Mouse (Mus musculus): Measurements from ENCODE around the gene Pde2a.

Gene Pde2a

DNA sequence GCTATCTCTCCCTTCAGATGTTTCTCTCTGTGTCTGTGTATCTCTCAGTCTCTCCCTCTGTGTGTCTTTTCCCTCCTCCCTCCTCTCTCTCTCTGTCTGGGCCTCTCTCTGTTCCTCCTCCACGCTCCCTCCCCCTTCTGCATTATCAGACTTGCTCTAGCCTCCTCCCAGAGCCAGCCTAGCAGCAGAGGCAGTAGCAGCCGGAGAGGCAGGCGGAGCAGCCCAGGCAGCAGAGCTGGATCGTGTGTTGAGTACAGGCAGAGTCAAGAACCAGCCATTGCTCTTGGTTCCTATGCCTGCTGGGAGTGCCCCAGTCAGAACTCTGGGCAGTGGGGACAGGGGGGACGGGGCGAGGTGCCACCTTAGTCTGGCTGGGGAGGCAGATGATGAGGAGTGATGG, at the start of gene Pde2a:
Gene Pde2a, plus strand, starts transcription at position 163 of the 400 bp plus-strand sequence.
- DNase-seq (ENCODE audit: extremely low spot score), result no peak

DNA sequence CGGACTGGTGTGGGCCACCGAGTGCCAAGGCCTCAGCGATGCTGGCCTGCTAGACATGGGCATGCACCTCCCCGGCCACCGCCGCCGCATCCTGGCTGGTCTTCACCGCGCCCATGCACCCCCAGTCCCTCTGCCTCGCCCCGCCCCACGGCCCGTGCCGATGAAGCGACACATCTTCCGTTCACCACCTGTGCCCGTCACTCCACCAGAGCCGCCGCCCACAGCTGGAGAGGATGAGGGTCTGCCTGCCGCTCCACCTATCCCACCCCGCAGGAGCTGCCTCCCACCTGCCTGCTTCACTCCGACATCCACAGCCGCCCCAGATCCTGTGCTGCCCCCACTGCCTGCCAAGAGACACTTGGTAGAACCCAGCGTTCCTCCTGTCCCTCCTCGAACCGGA, 48.4 kb upstream of the Pde2a start:
- no peak for DNase-seq (ENCODE audit: extremely low spot score)

DNA sequence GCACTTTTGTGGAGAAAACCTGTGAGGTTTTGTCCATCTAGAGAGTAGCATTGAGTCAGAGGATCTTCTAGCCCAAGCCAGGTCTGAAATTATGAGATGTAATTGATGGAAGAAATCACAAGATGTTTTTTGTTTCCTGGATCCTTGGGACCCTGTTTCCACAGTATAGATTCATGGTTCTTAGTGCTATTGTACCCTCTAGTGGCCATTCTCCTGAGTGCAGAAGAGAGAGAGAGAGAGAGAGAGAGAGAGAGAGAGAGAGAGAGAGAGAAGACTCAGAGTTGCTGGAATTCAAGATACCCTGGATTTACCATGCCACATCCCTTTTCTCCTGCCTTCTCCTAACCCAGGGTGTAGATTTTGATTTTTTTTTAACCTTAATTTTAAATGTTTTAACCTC, 47.3 kb upstream of the Pde2a start:
- DNase-seq (ENCODE audit: extremely low spot score), result peak; percentile 57

DNA sequence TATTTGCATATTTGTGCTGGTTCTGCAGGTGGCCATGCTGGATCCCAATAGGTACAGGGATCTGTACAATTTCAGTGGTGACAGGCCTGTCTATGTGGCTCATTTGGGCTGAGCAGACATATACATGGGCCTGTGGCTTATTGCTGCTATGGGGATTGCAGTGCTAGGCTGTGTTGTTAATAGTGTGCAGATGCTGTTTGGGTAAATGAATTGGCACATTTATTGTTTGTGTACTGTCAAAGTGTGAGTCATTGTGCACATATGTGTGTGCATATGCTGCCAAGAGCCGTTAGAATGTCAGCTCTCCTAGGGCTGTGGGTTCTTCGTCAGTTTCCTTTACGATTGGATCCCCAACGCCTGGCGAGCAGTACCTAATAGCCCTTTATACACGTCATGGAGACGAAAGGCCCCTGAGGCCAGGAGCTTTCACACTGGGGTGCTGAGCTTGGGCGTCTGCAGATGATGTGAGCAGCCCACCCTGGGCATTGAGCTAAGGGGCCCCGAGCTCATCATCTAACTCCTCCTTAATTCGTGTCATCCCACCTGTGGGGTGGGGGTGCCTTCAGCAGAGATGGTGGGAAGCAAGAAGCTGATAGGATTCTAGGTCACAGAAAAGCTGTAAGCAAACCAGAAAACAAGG, 44.7 kb upstream of the Pde2a start:
- no peak for DNase-seq (ENCODE audit: extremely low spot score)

DNA sequence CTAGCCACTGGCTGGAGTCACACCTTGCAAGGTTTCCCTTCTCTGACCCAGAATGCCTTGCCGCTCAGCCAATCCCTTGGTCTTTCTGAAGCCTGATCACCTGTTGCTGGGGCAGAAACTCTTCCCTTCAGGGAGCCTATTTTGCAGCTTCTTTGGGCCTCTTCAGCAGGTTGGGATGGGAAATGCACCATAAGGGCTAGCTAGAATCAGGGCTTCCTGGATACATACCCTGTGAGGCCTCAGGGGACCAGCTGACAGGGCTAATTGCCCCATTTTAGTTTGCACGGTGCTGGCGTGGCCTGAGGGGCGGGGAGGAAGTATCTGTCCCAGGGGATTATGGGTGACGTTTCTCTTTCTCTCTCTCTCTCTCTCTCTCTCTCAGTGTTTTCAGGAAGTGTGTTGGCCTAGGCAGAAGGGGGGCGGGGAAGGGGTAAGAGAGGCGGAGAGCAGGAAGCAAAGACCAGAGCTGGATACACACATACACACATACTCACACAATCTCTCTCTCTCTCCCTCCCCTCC, 43.7 kb upstream of the Pde2a start:
- DNase-seq (ENCODE audit: extremely low spot score), result peak; percentile 40

DNA sequence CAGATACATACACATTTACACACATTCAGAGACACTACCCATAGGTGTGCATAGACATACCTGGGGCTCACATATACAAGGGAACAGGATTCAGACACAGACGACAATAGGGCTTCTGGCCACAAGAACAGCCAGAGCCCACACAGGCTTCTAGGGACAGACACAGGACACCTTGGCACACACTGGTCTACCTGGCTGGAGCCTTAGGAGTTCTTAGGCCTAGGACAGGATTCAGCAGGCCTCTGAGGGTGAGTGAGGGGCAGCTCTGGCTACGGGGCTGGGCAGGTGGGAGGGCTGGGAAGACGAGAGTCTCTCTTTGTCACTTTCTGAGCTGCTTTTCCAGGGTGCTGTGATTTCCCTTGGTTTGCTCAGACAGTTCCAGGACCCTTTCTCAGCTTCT, 43.2 kb upstream of the Pde2a start:
- DNase-seq (ENCODE audit: extremely low spot score), result no peak

DNA sequence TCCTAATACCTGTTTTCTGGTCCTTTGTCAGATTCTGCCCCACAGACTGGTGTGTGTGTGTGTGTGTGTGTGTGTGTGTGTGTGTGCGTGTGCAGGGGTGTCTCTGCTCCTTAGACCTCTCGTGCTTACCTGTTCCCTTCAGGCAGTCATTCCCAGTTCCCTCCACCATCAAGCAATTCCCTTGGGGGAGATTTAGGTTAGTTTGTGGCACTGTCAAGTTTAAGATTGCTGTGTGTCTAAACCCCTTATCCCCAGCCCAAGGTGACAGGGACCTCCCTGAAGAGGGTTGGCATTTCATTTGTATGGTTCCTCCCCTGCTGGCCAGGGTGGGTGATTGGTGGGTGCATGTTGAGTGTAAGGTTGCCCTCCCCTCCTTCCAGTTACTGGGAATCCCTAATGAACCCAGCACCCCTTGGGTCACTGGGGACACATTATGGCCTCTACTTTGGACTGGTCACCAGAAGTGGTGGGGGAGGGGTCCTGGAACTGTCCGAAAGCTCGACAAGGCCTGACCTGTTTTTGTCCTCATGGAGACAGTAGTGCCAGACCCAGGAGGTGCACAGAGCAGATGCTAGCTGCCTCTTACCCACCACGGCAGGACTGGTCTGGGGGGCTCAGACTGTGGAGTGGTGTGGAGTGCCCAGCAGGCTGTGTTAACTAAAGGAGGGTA, 42.6 kb upstream of the Pde2a start:
- DNase-seq (ENCODE audit: extremely low spot score), result no peak

DNA sequence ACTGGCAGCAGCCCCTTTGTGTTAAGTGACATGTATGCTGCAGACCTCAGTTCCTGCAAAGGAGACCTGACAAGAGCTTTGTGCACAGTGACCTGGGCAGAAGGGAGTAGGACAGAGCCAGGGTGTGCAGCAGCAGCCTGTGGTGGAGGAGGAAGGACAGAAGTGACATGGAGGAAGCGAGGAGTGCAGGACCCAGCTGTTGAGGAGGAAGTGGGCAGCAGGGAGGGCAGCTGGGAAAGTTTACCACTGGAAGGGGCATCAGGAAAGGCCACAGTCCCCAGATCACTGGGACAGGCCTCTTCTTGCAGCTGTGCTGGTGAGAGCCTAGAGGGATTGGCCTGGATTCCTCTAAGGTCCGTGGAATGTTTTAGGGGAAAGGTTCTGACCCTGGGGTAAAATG, 41.8 kb upstream of the Pde2a start:
- no peak for DNase-seq (ENCODE audit: extremely low spot score)

DNA sequence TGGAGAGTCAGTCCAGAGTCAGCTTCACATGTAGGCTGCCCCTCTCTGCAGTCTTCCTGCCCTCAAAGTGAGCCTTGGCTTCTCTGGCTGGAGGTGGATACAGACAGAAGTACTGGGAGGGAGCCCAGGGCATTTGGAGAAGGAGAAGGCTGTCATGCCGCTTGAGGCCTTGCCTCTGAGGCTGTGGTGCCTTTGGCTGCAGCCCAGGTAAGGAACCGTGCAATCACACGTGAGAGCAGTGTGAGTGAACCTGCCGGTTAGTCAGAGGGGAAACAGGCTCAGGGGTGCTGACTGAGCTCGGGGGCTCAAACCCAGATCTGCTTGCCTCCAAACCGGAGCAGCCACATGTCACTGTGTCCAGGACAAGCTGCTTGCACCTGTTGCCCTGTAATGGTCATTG, 40.0 kb upstream of the Pde2a start:
- DNase-seq (ENCODE audit: extremely low spot score), result no peak

DNA sequence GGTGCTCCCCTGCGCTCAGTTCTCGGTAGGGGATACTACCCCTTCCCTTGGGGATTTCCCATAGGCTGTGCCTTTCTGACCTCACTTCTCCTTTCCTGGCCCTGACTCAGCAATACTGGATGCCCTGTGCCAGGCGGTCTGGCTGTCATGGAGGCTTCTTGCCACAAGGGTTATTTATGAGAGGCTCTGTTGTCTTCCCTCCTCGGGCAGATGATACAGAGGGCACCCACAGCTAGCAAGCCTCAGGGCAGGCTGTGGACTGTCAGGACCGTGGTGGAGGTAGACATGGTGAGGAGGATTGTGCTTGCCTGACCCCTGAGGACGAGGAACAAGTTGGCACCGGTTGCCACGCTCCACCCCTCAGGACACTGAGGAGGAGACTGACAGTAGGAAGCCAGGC, 39.1 kb upstream of the Pde2a start:
- DNase-seq (ENCODE audit: extremely low spot score), result no peak

DNA sequence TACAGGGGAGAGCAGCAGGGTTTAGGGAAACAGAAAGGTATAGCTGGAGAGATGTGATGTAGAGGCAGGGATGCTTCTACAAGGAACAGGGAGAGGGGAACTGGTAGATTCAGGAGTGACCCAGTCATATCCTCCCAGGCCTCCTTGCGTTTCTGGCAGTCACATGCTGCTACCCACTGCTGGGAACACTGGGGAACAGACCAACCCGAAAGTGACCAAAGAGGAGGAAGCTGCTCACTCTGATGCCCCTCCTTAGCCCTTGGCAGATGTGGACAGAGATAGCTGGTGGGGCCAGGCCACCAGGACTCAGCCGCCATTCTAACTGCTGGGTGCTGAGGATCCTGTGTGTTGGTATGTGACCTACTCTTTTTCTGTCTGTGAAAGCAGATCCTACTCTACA, 37.7 kb upstream of the Pde2a start:
- DNase-seq (ENCODE audit: extremely low spot score), result no peak

DNA sequence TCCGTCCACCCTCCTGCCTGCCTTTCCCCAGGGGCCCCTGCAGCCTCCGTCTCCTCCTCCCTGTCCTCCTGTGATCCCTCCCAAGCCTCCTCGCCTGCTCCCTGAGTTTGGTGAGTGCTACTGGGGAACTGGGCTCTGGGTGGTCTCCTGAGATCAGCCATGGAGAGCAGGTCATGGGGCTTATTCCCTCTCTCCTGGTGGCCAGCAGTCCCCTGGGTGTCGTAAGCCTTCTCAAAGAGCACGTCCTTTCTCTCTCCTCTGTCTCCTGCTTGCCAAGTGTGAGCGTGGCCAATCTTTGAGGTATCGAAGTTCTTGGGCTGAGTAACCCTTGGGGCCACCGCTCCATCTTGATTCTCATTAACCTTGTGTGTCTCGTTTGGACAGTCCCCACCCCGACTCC, 36.6 kb upstream of the Pde2a start:
- no peak for DNase-seq (ENCODE audit: extremely low spot score)

DNA sequence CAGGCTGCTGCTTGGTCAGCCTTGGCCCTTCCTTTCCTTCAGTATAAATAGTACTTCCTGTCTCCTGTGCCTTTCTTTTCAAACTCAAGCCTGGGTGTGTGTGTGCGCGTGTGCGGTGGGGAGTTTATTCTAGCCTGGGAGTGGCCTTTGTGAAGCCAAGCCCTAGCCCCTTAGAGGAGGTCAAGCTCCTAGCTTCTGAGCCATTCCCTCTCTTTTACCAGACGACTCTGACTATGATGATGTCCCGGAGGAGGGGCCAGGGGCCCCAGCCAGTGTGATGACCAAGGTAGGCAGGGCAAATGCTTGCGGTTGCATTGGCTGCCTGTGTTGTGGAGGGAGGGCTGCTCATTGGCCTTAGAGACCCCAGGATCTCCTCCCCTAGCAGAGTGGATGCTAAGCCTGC, 36.2 kb upstream of the Pde2a start:
- no peak for DNase-seq (ENCODE audit: extremely low spot score)

DNA sequence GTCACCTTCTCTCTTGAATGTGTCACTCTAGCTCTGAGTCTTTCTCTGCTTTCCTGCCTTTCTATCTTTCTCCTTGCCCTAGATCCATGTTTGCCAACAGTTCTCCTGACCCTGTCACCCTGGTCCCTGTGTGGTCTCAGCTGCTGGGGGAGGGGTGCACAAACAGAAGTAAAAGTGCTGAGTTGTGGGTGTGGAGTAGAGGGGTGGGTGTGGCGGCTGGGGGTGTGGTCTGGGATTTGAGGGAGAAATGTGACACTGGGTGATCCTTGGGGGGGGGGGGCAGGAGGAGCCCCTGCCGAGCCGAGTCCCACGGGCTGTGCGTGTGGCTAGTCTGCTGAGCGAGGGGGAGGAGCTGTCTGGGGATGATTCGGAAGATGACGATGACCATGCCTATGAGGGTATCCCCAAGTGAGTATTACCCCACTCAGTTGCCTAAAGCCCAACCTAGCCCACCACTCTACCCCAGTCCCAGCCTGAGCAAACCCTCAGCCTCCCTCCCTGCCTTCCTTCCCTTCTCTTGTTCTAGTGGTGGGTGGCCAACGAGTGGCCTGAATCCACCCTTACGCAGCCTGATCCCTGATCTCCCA, 35.5 kb upstream of the Pde2a start:
- no peak for DNase-seq (ENCODE audit: extremely low spot score)

DNA sequence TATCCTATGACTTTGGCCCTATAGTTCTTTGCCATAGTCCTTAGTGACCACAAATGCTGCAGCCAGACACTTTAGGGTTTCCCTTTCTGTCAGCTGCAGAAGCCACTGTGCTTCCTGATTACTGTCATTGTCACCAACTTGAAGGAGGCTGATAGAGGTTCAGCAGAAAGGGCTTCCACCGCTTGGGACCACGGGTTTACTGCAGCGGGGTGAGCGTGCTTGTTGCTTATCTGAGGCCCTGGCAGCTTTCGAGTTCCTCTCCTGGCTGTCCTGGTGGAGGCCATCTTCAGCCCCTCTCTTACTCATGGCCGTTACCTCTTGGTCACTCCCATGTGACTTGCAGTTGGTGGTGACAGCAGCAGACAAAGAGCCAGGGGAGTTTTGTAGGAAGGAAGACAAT, 32.2 kb upstream of the Pde2a start:
- no peak for DNase-seq (ENCODE audit: extremely low spot score)

DNA sequence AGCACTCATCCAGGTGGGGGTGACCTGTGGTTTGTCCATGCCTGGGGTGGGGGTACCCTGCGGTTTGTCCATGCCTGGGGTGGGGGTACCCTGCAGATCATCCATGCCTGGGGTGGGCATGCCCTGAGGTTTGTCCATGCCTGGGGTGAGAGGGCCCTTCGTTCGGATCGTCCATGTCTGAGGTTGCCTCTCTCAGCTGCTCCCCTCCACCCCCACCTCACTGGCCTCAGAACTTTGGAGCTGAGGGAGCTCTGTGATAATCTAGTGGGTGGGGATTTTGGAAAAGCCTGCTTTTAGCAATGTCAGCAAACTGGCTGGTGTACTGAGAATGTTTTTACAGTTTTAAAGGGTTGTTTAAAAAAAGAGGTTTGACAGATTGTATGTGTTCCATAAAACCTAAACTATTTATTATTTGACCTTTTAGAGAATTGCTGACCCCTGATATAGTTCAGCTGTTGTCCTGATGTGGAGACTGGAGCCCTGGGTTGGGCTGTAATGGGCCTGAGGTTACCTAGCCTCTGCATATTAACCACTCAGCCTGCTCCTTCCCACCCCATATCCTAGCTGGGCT, 29.5 kb upstream of the Pde2a start:
- DNase-seq (ENCODE audit: extremely low spot score), result no peak

DNA sequence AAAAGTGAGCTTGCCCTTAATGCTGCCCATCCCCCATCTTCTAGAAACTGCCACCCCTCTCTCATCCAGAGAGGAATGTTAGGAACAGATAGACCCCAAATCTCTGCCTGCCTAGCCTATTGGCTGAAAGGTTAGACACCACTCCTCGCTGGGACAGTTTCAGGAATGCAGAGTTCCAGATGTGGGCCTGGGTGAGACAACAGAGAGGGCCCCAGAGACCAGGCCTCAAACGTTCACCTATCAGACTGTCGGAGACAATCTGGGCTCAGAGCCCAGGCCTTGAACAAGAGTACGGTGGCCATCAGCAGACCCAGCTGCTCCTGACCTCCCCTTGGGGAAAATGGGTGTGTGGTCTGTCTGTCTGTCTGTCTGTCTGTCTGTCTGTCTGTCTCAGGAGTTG, 28.5 kb upstream of the Pde2a start:
- no peak for DNase-seq (ENCODE audit: extremely low spot score)

DNA sequence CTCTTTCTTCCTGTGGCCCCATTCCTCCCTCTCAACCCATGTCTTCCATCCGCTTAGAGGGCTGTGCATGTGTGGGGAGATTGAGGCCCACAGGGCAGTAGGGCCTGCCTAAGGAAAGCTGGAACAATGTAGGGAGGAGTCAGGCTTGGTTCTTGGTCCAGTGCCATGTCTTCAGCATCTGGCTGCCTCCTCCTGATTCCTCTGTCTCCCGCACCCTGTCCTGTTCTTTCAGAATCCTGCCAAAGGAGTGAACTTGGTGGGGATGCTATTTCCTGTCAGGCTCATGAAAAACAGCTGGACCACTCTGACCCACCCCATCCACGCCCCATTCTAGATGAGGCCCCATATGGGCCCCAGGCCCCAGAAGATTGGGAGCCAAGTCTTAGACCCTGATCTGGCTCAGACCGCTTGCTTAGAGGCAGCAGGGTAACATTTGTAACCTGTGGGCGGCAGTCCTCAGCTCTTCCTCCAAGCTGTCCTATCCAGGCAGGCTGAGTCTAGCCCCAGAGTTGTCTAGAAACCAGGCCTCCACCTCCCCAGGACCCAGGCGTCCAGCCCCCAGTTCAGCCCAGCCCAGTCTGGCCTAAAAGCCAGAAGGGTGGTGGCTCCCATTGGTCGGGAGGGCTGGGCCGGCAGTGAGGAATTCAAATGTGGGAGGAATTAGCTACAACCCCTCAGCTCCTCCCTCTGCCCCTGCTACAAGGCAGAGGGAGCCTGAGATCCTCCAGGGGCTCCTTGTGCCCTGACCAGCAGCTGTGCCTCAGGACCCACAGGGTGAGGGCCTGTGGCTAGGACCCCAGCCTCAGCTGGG, 27.6 kb upstream of the Pde2a start:
- peak; percentile 47 for DNase-seq (ENCODE audit: extremely low spot score)

DNA sequence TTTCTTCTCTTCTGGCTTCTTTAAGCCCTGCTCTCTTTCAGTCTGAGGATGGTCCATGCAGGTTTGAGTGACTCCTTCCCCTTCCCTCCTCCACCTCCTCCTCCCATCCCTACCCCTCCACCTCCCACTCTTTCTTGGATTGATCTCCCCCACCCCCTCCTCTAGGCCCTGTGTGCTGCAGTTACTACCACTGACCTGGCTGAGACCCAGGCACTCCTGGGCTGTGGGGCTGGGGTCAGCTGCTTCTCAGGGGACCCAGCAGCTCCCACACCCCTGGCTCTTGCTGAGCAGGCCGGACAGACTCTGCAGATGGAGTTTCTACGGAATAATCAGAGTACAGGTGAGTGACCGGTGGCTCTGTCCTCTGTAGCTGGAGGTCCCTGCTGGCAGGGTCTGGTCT, 26.9 kb upstream of the Pde2a start:
- peak; percentile 35 for DNase-seq (ENCODE audit: extremely low spot score)

DNA sequence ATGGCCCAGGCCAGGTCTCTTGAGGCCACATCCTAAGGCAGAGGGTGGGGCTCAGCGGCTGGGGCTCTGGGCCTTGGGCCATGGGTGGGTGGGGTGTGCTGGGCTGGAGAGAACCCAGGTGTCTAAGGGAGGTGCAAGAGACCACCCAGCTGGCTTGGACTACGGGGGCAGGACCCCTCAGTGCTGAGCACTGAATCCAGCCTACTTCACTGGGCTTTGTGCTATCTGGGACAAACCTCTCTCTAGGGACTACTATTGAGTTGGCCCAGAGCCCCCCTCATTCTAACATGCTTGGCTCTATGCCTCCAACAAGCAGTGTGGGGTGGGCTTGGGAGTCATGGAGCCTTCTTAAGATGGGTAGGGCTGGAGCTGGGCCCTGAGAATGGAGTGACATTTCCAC, 26.0 kb upstream of the Pde2a start:
- DNase-seq (ENCODE audit: extremely low spot score), result no peak

DNA sequence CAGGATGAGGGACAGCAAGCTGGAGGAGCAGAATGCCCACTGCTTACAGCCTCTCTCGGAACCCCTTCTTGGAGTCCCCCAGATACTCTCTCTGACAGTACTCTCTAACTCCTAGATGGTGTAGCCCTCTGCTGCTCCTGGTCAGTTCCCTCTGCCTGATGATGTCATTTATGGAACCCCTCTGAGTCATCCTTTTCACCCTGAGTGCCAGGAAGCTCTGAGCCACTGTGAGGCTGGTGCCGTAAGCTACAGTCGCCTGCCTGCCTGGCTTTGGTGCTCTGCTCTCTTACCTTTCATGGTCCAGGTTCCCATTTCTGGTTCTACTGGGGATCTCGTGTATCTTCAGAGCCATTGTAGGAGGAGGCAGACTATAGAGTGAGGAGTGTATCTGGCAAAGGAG, 24.3 kb upstream of the Pde2a start:
- DNase-seq (ENCODE audit: extremely low spot score), result no peak

DNA sequence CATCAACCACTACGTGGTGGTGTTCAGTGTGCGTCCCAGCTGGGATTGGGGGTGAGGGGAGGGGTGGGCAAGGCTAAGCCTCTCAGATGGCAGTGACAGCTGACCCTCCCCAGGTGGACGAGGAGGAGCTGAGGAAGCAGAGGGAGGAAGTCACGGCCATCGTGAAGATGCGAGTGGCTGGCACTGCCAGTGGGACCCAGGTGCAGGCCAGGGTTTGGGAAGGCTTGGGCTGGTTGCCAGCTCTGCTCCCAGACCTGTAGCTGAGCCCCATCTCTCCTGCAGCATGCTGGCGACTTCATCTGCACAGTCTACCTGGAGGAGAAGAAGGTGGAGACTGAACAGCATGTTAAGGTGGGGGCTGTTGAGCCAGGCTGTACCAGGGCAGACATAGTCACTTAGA, 20.0 kb upstream of the Pde2a start:
- no peak for DNase-seq (ENCODE audit: extremely low spot score)

Data from embryo, embryonic 9.5 days (tissue).